Mouse (Mus musculus) bone marrow, adult 2 months (tissue): ENCODE measurements around the gene Ppcs. TPM values are rescaled to one million over a fixed set of nuclear protein-coding genes. Genes with fewer than 3 reads are reported as not detected.

Source experiments
- H3K27ac ChIP-seq: fragments of 200-500 bp; 2 replicates; pipeline ENCODE4 v1.5.1; 2012; ENCODE audit warnings: low read depth, mild to moderate bottlenecking, control low read depth, inconsistent platforms, low read length; ENCODE audit not compliant: control insufficient read depth, poor library complexity, insufficient read depth
- H3K4me1 ChIP-seq: fragments of 200-500 bp; 2 replicates; pipeline ENCODE4 v1.6.1; 2011; ENCODE audit warnings: low read length; ENCODE audit not compliant: control insufficient read depth, insufficient read depth
- H3K4me3 ChIP-seq: fragments of 200-500 bp; replicated peaks from 2 replicates; pipeline ENCODE3; 2011; ENCODE audit warnings: mild to moderate bottlenecking, low read depth, low read length, control low read depth; ENCODE audit not compliant: control insufficient read depth
- CTCF ChIP-seq: fragments of 200-500 bp; IDR thresholded peaks from 2 replicates; pipeline ENCODE4 v1.5.1; 2011; ENCODE audit warnings: low read length, control low read depth; ENCODE audit not compliant: control insufficient read depth, insufficient read depth
- POLR2A ChIP-seq: fragments of 200-500 bp; IDR thresholded peaks from 2 replicates; pipeline ENCODE4 v1.6.1; 2011; ENCODE audit warnings: low read depth, mild to moderate bottlenecking, control low read depth, low read length, borderline replicate concordance; ENCODE audit not compliant: control insufficient read depth
- WGBS: fragments of 180-500 bp; shearing (Covaris S2); methylation state at CpG from one replicate; pipeline ENCODE4 v1.1.7; 2018; 5-methylcytosine and 5-hydroxymethylcytosine counted together
- polyA plus RNA-seq: library from polyadenylated mRNA; stranded (reverse); fragments of >200 nt; gene quantifications from 2 replicates; pipeline ENCODE4 v1.2.4, GENCODE M21; 2011; ENCODE audit warnings: low replicate concordance; ENCODE audit not compliant: missing spikeins, insufficient read depth, insufficient read length

Gene Ppcs
- polyA plus RNA-seq = 5.5 and 9.8 TPM in 2 replicates

- Histone ChIP-seq H3K4me1 (peaks cover 3% of the 10 kb centered on the region; the same call in 1 of the 2 replicates), H3K4me3 (peak within 1 kb of the TSS; percentile 87), H3K27ac (peak within 1 kb of the TSS; percentile 82)
- WGBS = under 1% methylated on average over 52 of the region's 52 CpGs
- TF ChIP-seq CTCF (0 out of 2 replicates have a peak, but pooled peaks have one; percentile 15), POLR2A (peak; percentile 89)
Measured at GRCm38 (mm10) chr4:119422294-119422964, at the start of gene Ppcs, which contains the start of gene Zmynd12. Gene Ppcs (minus strand): TSS chr4:119422420. Gene Zmynd12 (plus strand): TSS chr4:119422814.

- WGBS = 36% methylated on average over 16 of the region's 16 CpGs
- H3K27ac ChIP-seq = no peak overlapping the region
- peaks cover 1% of the 10 kb centered on the region; the same call in 1 of the 2 replicates for H3K4me1 ChIP-seq
- H3K4me3 ChIP-seq = no peak overlapping the region
- TF ChIP-seq POLR2A = no peak
- no peak for TF ChIP-seq CTCF
Measured at GRCm38 (mm10) chr4:119467720-119468380, 45.6 kb upstream of the Ppcs start.

GRCm38 (mm10) chr4:119465841-119466240 is 43.6 kb upstream of the Ppcs start:
- Histone ChIP-seq H3K27ac (no peak overlapping the region), H3K4me1 (peaks cover 1% of the 10 kb centered on the region; the same call in 1 of the 2 replicates), H3K4me3 (no peak overlapping the region)
- 79% methylated on average over 5 of the region's 5 CpGs for WGBS
- TF ChIP-seq POLR2A = no peak
- no peak for TF ChIP-seq CTCF

- no peak overlapping the region for H3K4me3 ChIP-seq
- no peak overlapping the region for H3K27ac ChIP-seq
- H3K4me1 ChIP-seq = peaks cover 1% of the 10 kb centered on the region; the same call in 1 of the 2 replicates
- no peak for TF ChIP-seq CTCF
- no peak for TF ChIP-seq POLR2A
- WGBS = 35% methylated on average over 13 of the region's 13 CpGs
Measured at GRCm38 (mm10) chr4:119463756-119464419, 41.7 kb upstream of the Ppcs start.

GRCm38 (mm10) chr4:119462858-119463755 is 40.9 kb upstream of the Ppcs start:
- Histone ChIP-seq H3K4me1 (peaks cover 1% of the 10 kb centered on the region; the same call in 1 of the 2 replicates), H3K4me3 (no peak overlapping the region), H3K27ac (no peak overlapping the region)
- no peak for TF ChIP-seq CTCF
- no peak for TF ChIP-seq POLR2A
- 67% methylated on average over 11 of the region's 11 CpGs for WGBS

GRCm38 (mm10) chr4:119462457-119462856 is 40.2 kb upstream of the Ppcs start:
- Histone ChIP-seq H3K4me1 (no peaks in the 10 kb centered on the region), H3K4me3 (no peak overlapping the region), H3K27ac (no peak overlapping the region)
- TF ChIP-seq CTCF (no peak), POLR2A (no peak)
- 75% methylated on average over 3 of the region's 3 CpGs for WGBS

- H3K4me1 ChIP-seq = no peaks in the 10 kb centered on the region
- no peak overlapping the region for H3K27ac ChIP-seq
- H3K4me3 ChIP-seq = no peak overlapping the region
- TF ChIP-seq POLR2A (no peak), CTCF (no peak)
- WGBS = 77% methylated on average over 8 of the region's 8 CpGs
Measured at GRCm38 (mm10) chr4:119460728-119461141, 38.5 kb upstream of the Ppcs start.

GRCm38 (mm10) chr4:119460296-119460695 is 38.1 kb upstream of the Ppcs start:
- H3K4me1 ChIP-seq = no peaks in the 10 kb centered on the region
- 69% methylated on average over 5 of the region's 5 CpGs for WGBS
- TF ChIP-seq CTCF (no peak), POLR2A (no peak)
- H3K4me3 ChIP-seq = no peak overlapping the region
- no peak overlapping the region for H3K27ac ChIP-seq
